Mouse (Mus musculus) CH12.LX (cell line): ENCODE data around the gene Gse1. TPM values are rescaled to one million over a fixed set of nuclear protein-coding genes. Genes with fewer than 3 reads are reported as not detected.

Experiments
- DNase-seq: peaks from one replicate; pipeline ENCODE4 v3.0.0-alpha.2; 2013; ENCODE audit errors: extremely low read depth
- H3K27ac ChIP-seq: 2 replicates; pipeline ENCODE4 v1.5.1; 2012; ENCODE audit warnings: low read depth, mild to moderate bottlenecking, control low read depth, moderate library complexity; ENCODE audit not compliant: insufficient read depth
- H3K27me3 ChIP-seq: replicated peaks from 2 replicates; pipeline ENCODE3; 2012; ENCODE audit warnings: inconsistent platforms
- H3K36me3 ChIP-seq, 2 experiments: replicated peaks in 1 of 2; 2 replicates each; pipeline versions ENCODE3 to v1.6.1; 2012; ENCODE audit warnings: inconsistent platforms in 1 of 2, low read length in 1 of 2, mild to moderate bottlenecking in 1 of 2, mixed read lengths in 1 of 2, moderate library complexity in 1 of 2; ENCODE audit not compliant: control insufficient read depth in 1 of 2, insufficient read depth in 1 of 2
- H3K4me1 ChIP-seq, 2 experiments: 2 replicates each; pipeline ENCODE4 v1.6.1; 2012; ENCODE audit warnings: inconsistent platforms in 1 of 2, moderate library complexity in 1 of 2; ENCODE audit not compliant: insufficient read depth in 2 of 2, control insufficient read depth in 1 of 2
- H3K4me2 ChIP-seq: 2 replicates; pipeline ENCODE4 v1.6.1; 2012; ENCODE audit warnings: low read depth, mild to moderate bottlenecking, control low read depth; ENCODE audit not compliant: poor library complexity, insufficient read depth, severe bottlenecking
- H3K4me3 ChIP-seq, 3 experiments: fragments of 150-350 bp in 1 of 3; sonication (generic) in 1 of 3; replicated peaks in 1 of 3; 2 replicates each; pipeline versions ENCODE3 to v1.5.1; 2011 to 2012; ENCODE audit warnings: low read depth in 2 of 3, low read length in 2 of 3, mild to moderate bottlenecking in 2 of 3, moderate library complexity in 2 of 3, control low read depth in 1 of 3, improper control_type of control experiment in 1 of 3, inconsistent platforms in 1 of 3, mixed read lengths in 1 of 3; ENCODE audit not compliant: poor library complexity in 1 of 3
- H3K79me2 ChIP-seq: replicated peaks from 2 replicates; pipeline ENCODE4 v1.6.1; 2012; ENCODE audit warnings: mild to moderate bottlenecking, moderate library complexity; ENCODE audit not compliant: control insufficient read depth, poor library complexity, insufficient read depth, severe bottlenecking; ENCODE audit errors: extremely low read depth
- H3K9ac ChIP-seq: 2 replicates; pipeline ENCODE4 v1.6.1; 2012; ENCODE audit warnings: low read depth, mild to moderate bottlenecking, control low read depth, moderate library complexity; ENCODE audit not compliant: insufficient read depth
- H3K9me3 ChIP-seq: replicated peaks from 2 replicates; pipeline ENCODE3; 2012; ENCODE audit warnings: low read length, inconsistent platforms, mixed read lengths
- BHLHE40 ChIP-seq: IDR thresholded peaks from 2 replicates; pipeline ENCODE4 v1.6.1; 2011; ENCODE audit warnings: mild to moderate bottlenecking, low read depth, low read length, improper control_type of control experiment
- CHD1 ChIP-seq: IDR thresholded peaks from 2 replicates; pipeline ENCODE4 v1.6.1; 2012; ENCODE audit warnings: low read depth, low read length, improper control_type of control experiment, inconsistent platforms
- CHD2 ChIP-seq: IDR thresholded peaks from 2 replicates; pipeline ENCODE4 v1.6.1; 2011; ENCODE audit warnings: low read length, improper control_type of control experiment
- CTCF ChIP-seq, 2 experiments: IDR thresholded peaks in 1 of 2; conservative IDR thresholded peaks in 1 of 2; 2 replicates each; pipeline ENCODE4 v1.5.1; 2011 to 2012; ENCODE audit warnings: low read depth in 2 of 2, low read length in 2 of 2, improper control_type of control experiment in 1 of 2, inconsistent platforms in 1 of 2, mild to moderate bottlenecking in 1 of 2, moderate library complexity in 1 of 2
- EP300 ChIP-seq: IDR thresholded peaks from 2 replicates; pipeline ENCODE4 v1.6.1; 2011; ENCODE audit warnings: low read length, improper control_type of control experiment
- ETS1 ChIP-seq: conservative IDR thresholded peaks from 2 replicates; pipeline ENCODE4 v1.6.1; 2012; ENCODE audit warnings: low read depth, mild to moderate bottlenecking, inconsistent platforms, low read length, improper control_type of control experiment, moderate library complexity
- GABPA ChIP-seq: IDR thresholded peaks from 2 replicates; pipeline ENCODE4 v1.6.1; 2012; ENCODE audit warnings: low read depth, low read length, improper control_type of control experiment, inconsistent platforms; ENCODE audit not compliant: insufficient replicate concordance
- JUN ChIP-seq: IDR thresholded peaks from 2 replicates; pipeline ENCODE4 v1.6.1; 2011; ENCODE audit warnings: low read depth, mild to moderate bottlenecking, low read length, improper control_type of control experiment, moderate library complexity; ENCODE audit not compliant: insufficient read depth
- JUND ChIP-seq: conservative IDR thresholded peaks from 2 replicates; pipeline ENCODE4 v1.6.1; 2011; ENCODE audit warnings: low read depth, low read length, improper control_type of control experiment
- MAX ChIP-seq: IDR thresholded peaks from 2 replicates; pipeline ENCODE4 v1.6.1; 2011; ENCODE audit warnings: low read length, improper control_type of control experiment
- MAZ ChIP-seq: IDR thresholded peaks from 2 replicates; pipeline ENCODE4 v1.6.1; 2012; ENCODE audit warnings: low read depth, mild to moderate bottlenecking, inconsistent platforms, low read length, improper control_type of control experiment, moderate library complexity
- MEF2A ChIP-seq: IDR thresholded peaks from 2 replicates; pipeline ENCODE4 v1.6.1; 2014; ENCODE audit warnings: low read depth, mild to moderate bottlenecking, inconsistent platforms, low read length, improper control_type of control experiment, borderline replicate concordance
- MYC ChIP-seq: IDR thresholded peaks from 2 replicates; pipeline ENCODE4 v1.6.1; 2011; ENCODE audit warnings: low read depth, mild to moderate bottlenecking, improper control_type of control experiment, low read length
- NELFE ChIP-seq: IDR thresholded peaks from 2 replicates; pipeline ENCODE4 v1.6.1; 2011; ENCODE audit warnings: low read depth, low read length, improper control_type of control experiment
- POLR2A ChIP-seq: IDR thresholded peaks from 2 replicates; pipeline ENCODE4 v1.6.1; 2011; ENCODE audit warnings: low read depth, mild to moderate bottlenecking, improper control_type of control experiment, low read length
- POLR2AphosphoS2 ChIP-seq: IDR thresholded peaks from 2 replicates; pipeline ENCODE4 v1.6.1; 2011; ENCODE audit warnings: low read depth, low read length, improper control_type of control experiment
- RAD21 ChIP-seq: IDR thresholded peaks from 2 replicates; pipeline ENCODE4 v1.6.1; 2011; ENCODE audit warnings: low read depth, mild to moderate bottlenecking, low read length, improper control_type of control experiment, moderate library complexity
- RCOR1 ChIP-seq: conservative IDR thresholded peaks from 2 replicates; pipeline ENCODE4 v1.6.1; 2012; ENCODE audit warnings: low read depth, mild to moderate bottlenecking, inconsistent platforms, low read length, improper control_type of control experiment
- SIN3A ChIP-seq: IDR thresholded peaks from 2 replicates; pipeline ENCODE4 v1.6.1; 2012; ENCODE audit warnings: low read length, improper control_type of control experiment, inconsistent platforms
- SMC3 ChIP-seq: IDR thresholded peaks from 2 replicates; pipeline ENCODE4 v1.6.1; 2011; ENCODE audit warnings: low read depth, low read length, improper control_type of control experiment
- TBP ChIP-seq: conservative IDR thresholded peaks from 2 replicates; pipeline ENCODE4 v1.6.1; 2011; ENCODE audit warnings: low read depth, low read length, improper control_type of control experiment
- TCF12 ChIP-seq: IDR thresholded peaks from 2 replicates; pipeline ENCODE4 v1.6.1; 2014; ENCODE audit warnings: low read depth, mild to moderate bottlenecking, inconsistent platforms, low read length, improper control_type of control experiment
- UBTF ChIP-seq: IDR thresholded peaks from 2 replicates; pipeline ENCODE4 v1.6.1; 2012; ENCODE audit warnings: low read depth, mild to moderate bottlenecking, inconsistent platforms, low read length, improper control_type of control experiment, moderate library complexity
- USF2 ChIP-seq: conservative IDR thresholded peaks from 2 replicates; pipeline ENCODE4 v1.6.1; 2011; ENCODE audit warnings: low read depth, low read length, improper control_type of control experiment
- ZKSCAN1 ChIP-seq: IDR thresholded peaks from 2 replicates; pipeline ENCODE4 v1.6.1; 2012; ENCODE audit warnings: low read depth, inconsistent platforms, low read length, improper control_type of control experiment, borderline replicate concordance
- ZNF384 ChIP-seq: IDR thresholded peaks from 2 replicates; pipeline ENCODE4 v1.6.1; 2012; ENCODE audit warnings: low read depth, low read length, improper control_type of control experiment, inconsistent platforms
- dilution Hi-C: fragments of 300-500 bp; cut with MboI; formaldehyde crosslinking; loops from 2 replicates; pipeline ENCODE4 v1.14.3; 2020; ENCODE audit warnings: low sequenced_read_pairs; ENCODE audit not compliant: extremely low pct_unique_long_range_greater_than_20kb, extremely low pct_ligation_motif_present
- in situ Hi-C: fragments of 300-500 bp; cut with MboI; formaldehyde crosslinking; loops from 3 replicates; pipeline ENCODE4 v1.14.3; 2019; ENCODE audit warnings: low sequenced_read_pairs, low pct_ligation_motif_present, low pct_unique_long_range_greater_than_20kb, mixed read lengths
- polyA plus RNA-seq: library from polyadenylated mRNA; unstranded; fragments of >175 nt; gene quantifications from 2 replicates; pipeline ENCODE4 v1.2.1, GENCODE M21; 2012; ENCODE audit warnings: low read depth; ENCODE audit not compliant: insufficient read length
- total RNA-seq, 2 experiments: library from RNA; depleted of rRNA; stranded (reverse); fragments of 300-350 nt in 1 of 2; fragments of >200 nt in 1 of 2; gene quantifications; 2 replicates each; pipeline ENCODE4 v1.2.3; 2012 to 2014

Gene Gse1
- total and polyA plus RNA-seq, 3 experiments: 1.3 to 9.8 (median 8.5) TPM

DNA sequence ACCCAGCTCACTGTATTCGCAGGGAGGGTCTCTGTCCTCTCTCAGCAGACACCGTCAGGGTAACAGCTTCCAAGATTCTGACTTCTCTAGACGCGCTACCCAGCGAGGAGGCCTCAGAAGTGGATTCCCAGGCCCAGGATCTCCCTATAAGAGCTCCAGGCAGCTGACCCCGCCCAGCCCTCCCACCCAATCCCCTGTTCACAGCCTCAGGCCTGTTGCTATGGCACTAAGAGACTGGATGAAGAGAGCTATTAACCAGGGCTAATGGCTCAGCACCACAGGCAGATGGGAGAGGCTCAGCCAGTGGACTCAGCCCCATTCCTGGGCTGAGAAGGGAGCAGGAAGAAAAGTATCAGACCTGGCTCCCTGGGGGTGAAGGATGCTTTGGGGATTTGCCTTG, 374.4 kb downstream of the Gse1 start:
- no peak overlapping the region for H3K4me2 ChIP-seq
- DNase-seq: no peak
- no peaks in the 10 kb centered on the region for H3K79me2 ChIP-seq
- H3K9ac ChIP-seq: no peak overlapping the region
- peaks cover 5 to 6% of the 10 kb centered on the region in 2 experiments for H3K4me1 ChIP-seq
- TF ChIP-seq ZNF384 (no peak), MAX (no peak), RAD21 (no peak), TCF12 (no peak), JUN (no peak), USF2 (no peak)
- H3K4me3 ChIP-seq: no peak overlapping the region
- H3K27ac ChIP-seq: no peak overlapping the region
- dilution Hi-C loops: no loop called here
- in situ Hi-C loops: no loop called here
- H3K36me3 ChIP-seq: no peaks in the 10 kb centered on the region
- H3K27me3 ChIP-seq: peaks cover 5% of the 10 kb centered on the region
- peaks cover 5% of the 10 kb centered on the region for H3K9me3 ChIP-seq

GRCm38 (mm10) chr8:120607460-120607859, 379.2 kb downstream of the Gse1 start:
- Histone ChIP-seq H3K4me1 (peaks cover 7 to 14% of the 10 kb centered on the region in 2 experiments), H3K27ac (no peak overlapping the region), H3K27me3 (peaks cover 37% of the 10 kb centered on the region), H3K9me3 (peaks cover 8% of the 10 kb centered on the region), H3K36me3 (no peaks in the 10 kb centered on the region), H3K4me2 (peak overlapping the region; percentile 86), H3K79me2 (no peaks in the 10 kb centered on the region), H3K9ac (no peak overlapping the region), H3K4me3 (peak overlapping the region; percentile 7 to 34 (median 29))
- dilution Hi-C loops (no loop called here), in situ Hi-C loops (no loop called here)
- TF ChIP-seq BHLHE40 (0 out of 2 replicates have a peak, but pooled peaks have one; percentile 12), CHD2 (no peak)
- peak; percentile 34 for DNase-seq

GRCm38 (mm10) chr8:120607885-120608284, 379.6 kb downstream of the Gse1 start:
- Histone ChIP-seq H3K4me2 (peak overlapping the region; percentile 86), H3K27me3 (peaks cover 40% of the 10 kb centered on the region), H3K4me3 (peak overlapping the region; percentile 7 to 34 (median 29)), H3K79me2 (no peaks in the 10 kb centered on the region), H3K27ac (no peak overlapping the region), H3K9me3 (peaks cover 8% of the 10 kb centered on the region), H3K9ac (no peak overlapping the region), H3K4me1 (peaks cover 7 to 14% of the 10 kb centered on the region in 2 experiments), H3K36me3 (no peaks in the 10 kb centered on the region)
- peak; percentile 77 for DNase-seq
- in situ Hi-C loops: no loop called here
- dilution Hi-C loops: no loop called here
- TF ChIP-seq ZKSCAN1 (no peak), ZNF384 (no peak), MAZ (no peak), POLR2A (no peak), MYC (0 out of 2 replicates have a peak, but pooled peaks have one; percentile 38), JUND (no peak), SIN3A (0 out of 2 replicates have a peak, but pooled peaks have one; percentile 49), POLR2AphosphoS2 (no peak), CHD1 (no peak), CTCF (conservative IDR thresholded peaks at IDR 0.05 in 1 of 2, IDR thresholded peaks at IDR 0.05 in 1 of 2; ENCODE audit: low read depth in 2 of 2, low read length in 2 of 2) (peak; percentile 74 to 89), RCOR1 (no peak), MAX (no peak), TBP (no peak), RAD21 (peak; percentile 60), MEF2A (no peak), UBTF (no peak), SMC3 (peak; percentile 43), EP300 (no peak), USF2 (no peak), ETS1 (no peak), NELFE (no peak), GABPA (no peak), BHLHE40 (no peak)
